Mouse (Mus musculus) CH12.LX (cell line): ENCODE results near the gene Esyt2. TPM values are rescaled to one million over a fixed set of nuclear protein-coding genes. Genes with fewer than 3 reads are reported as not detected.

ENCODE experiments used
- DNase-seq: peaks from one replicate; pipeline ENCODE4 v3.0.0-alpha.2; 2013; ENCODE audit errors: extremely low read depth
- H3K27ac ChIP-seq: 2 replicates; pipeline ENCODE4 v1.5.1; 2012; ENCODE audit warnings: low read depth, mild to moderate bottlenecking, control low read depth, moderate library complexity; ENCODE audit not compliant: insufficient read depth
- H3K27me3 ChIP-seq: replicated peaks from 2 replicates; pipeline ENCODE3; 2012; ENCODE audit warnings: inconsistent platforms
- H3K36me3 ChIP-seq, 2 experiments: replicated peaks in 1 of 2; 2 replicates each; pipeline versions ENCODE3 to v1.6.1; 2012; ENCODE audit warnings: inconsistent platforms in 1 of 2, low read length in 1 of 2, mild to moderate bottlenecking in 1 of 2, mixed read lengths in 1 of 2, moderate library complexity in 1 of 2; ENCODE audit not compliant: control insufficient read depth in 1 of 2, insufficient read depth in 1 of 2
- H3K4me1 ChIP-seq, 2 experiments: 2 replicates each; pipeline ENCODE4 v1.6.1; 2012; ENCODE audit warnings: inconsistent platforms in 1 of 2, moderate library complexity in 1 of 2; ENCODE audit not compliant: insufficient read depth in 2 of 2, control insufficient read depth in 1 of 2
- H3K4me2 ChIP-seq: 2 replicates; pipeline ENCODE4 v1.6.1; 2012; ENCODE audit warnings: low read depth, mild to moderate bottlenecking, control low read depth; ENCODE audit not compliant: poor library complexity, insufficient read depth, severe bottlenecking
- H3K4me3 ChIP-seq, 3 experiments: fragments of 150-350 bp in 1 of 3; sonication (generic) in 1 of 3; replicated peaks in 1 of 3; 2 replicates each; pipeline versions ENCODE3 to v1.5.1; 2011 to 2012; ENCODE audit warnings: low read depth in 2 of 3, low read length in 2 of 3, mild to moderate bottlenecking in 2 of 3, moderate library complexity in 2 of 3, control low read depth in 1 of 3, improper control_type of control experiment in 1 of 3, inconsistent platforms in 1 of 3, mixed read lengths in 1 of 3; ENCODE audit not compliant: poor library complexity in 1 of 3
- H3K79me2 ChIP-seq: replicated peaks from 2 replicates; pipeline ENCODE4 v1.6.1; 2012; ENCODE audit warnings: mild to moderate bottlenecking, moderate library complexity; ENCODE audit not compliant: control insufficient read depth, poor library complexity, insufficient read depth, severe bottlenecking; ENCODE audit errors: extremely low read depth
- H3K9ac ChIP-seq: 2 replicates; pipeline ENCODE4 v1.6.1; 2012; ENCODE audit warnings: low read depth, mild to moderate bottlenecking, control low read depth, moderate library complexity; ENCODE audit not compliant: insufficient read depth
- H3K9me3 ChIP-seq: replicated peaks from 2 replicates; pipeline ENCODE3; 2012; ENCODE audit warnings: low read length, inconsistent platforms, mixed read lengths
- BHLHE40 ChIP-seq: IDR thresholded peaks from 2 replicates; pipeline ENCODE4 v1.6.1; 2011; ENCODE audit warnings: mild to moderate bottlenecking, low read depth, low read length, improper control_type of control experiment
- CHD1 ChIP-seq: IDR thresholded peaks from 2 replicates; pipeline ENCODE4 v1.6.1; 2012; ENCODE audit warnings: low read depth, low read length, improper control_type of control experiment, inconsistent platforms
- CHD2 ChIP-seq: IDR thresholded peaks from 2 replicates; pipeline ENCODE4 v1.6.1; 2011; ENCODE audit warnings: low read length, improper control_type of control experiment
- E2F4 ChIP-seq: IDR thresholded peaks from 2 replicates; pipeline ENCODE4 v1.6.1; 2011; ENCODE audit warnings: low read depth, low read length, improper control_type of control experiment; ENCODE audit not compliant: insufficient replicate concordance
- ELF1 ChIP-seq: IDR thresholded peaks from 2 replicates; pipeline ENCODE4 v1.6.1; 2014; ENCODE audit warnings: low read depth, mild to moderate bottlenecking, inconsistent platforms, low read length, improper control_type of control experiment
- EP300 ChIP-seq: IDR thresholded peaks from 2 replicates; pipeline ENCODE4 v1.6.1; 2011; ENCODE audit warnings: low read length, improper control_type of control experiment
- IRF4 ChIP-seq: IDR thresholded peaks from 2 replicates; pipeline ENCODE4 v1.6.1; 2014; ENCODE audit warnings: low read depth, mild to moderate bottlenecking, inconsistent platforms, low read length, improper control_type of control experiment
- MAFK ChIP-seq: IDR thresholded peaks from 2 replicates; pipeline ENCODE4 v1.6.1; 2011; ENCODE audit warnings: low read length, improper control_type of control experiment; ENCODE audit not compliant: insufficient replicate concordance
- MAX ChIP-seq: IDR thresholded peaks from 2 replicates; pipeline ENCODE4 v1.6.1; 2011; ENCODE audit warnings: low read length, improper control_type of control experiment
- MAZ ChIP-seq: IDR thresholded peaks from 2 replicates; pipeline ENCODE4 v1.6.1; 2012; ENCODE audit warnings: low read depth, mild to moderate bottlenecking, inconsistent platforms, low read length, improper control_type of control experiment, moderate library complexity
- MEF2A ChIP-seq: IDR thresholded peaks from 2 replicates; pipeline ENCODE4 v1.6.1; 2014; ENCODE audit warnings: low read depth, mild to moderate bottlenecking, inconsistent platforms, low read length, improper control_type of control experiment, borderline replicate concordance
- MXI1 ChIP-seq: IDR thresholded peaks from 2 replicates; pipeline ENCODE4 v1.6.1; 2011; ENCODE audit warnings: mild to moderate bottlenecking, low read depth, low read length, improper control_type of control experiment
- MYC ChIP-seq: IDR thresholded peaks from 2 replicates; pipeline ENCODE4 v1.6.1; 2011; ENCODE audit warnings: low read depth, mild to moderate bottlenecking, improper control_type of control experiment, low read length
- PAX5 ChIP-seq: IDR thresholded peaks from 2 replicates; pipeline ENCODE4 v1.6.1; 2012; ENCODE audit warnings: low read length, inconsistent platforms, mixed read lengths
- POLR2A ChIP-seq: IDR thresholded peaks from 2 replicates; pipeline ENCODE4 v1.6.1; 2011; ENCODE audit warnings: low read depth, mild to moderate bottlenecking, improper control_type of control experiment, low read length
- RAD21 ChIP-seq: IDR thresholded peaks from 2 replicates; pipeline ENCODE4 v1.6.1; 2011; ENCODE audit warnings: low read depth, mild to moderate bottlenecking, low read length, improper control_type of control experiment, moderate library complexity
- SIN3A ChIP-seq: IDR thresholded peaks from 2 replicates; pipeline ENCODE4 v1.6.1; 2012; ENCODE audit warnings: low read length, improper control_type of control experiment, inconsistent platforms
- TCF12 ChIP-seq: IDR thresholded peaks from 2 replicates; pipeline ENCODE4 v1.6.1; 2014; ENCODE audit warnings: low read depth, mild to moderate bottlenecking, inconsistent platforms, low read length, improper control_type of control experiment
- UBTF ChIP-seq: IDR thresholded peaks from 2 replicates; pipeline ENCODE4 v1.6.1; 2012; ENCODE audit warnings: low read depth, mild to moderate bottlenecking, inconsistent platforms, low read length, improper control_type of control experiment, moderate library complexity
- USF2 ChIP-seq: conservative IDR thresholded peaks from 2 replicates; pipeline ENCODE4 v1.6.1; 2011; ENCODE audit warnings: low read depth, low read length, improper control_type of control experiment
- ZKSCAN1 ChIP-seq: IDR thresholded peaks from 2 replicates; pipeline ENCODE4 v1.6.1; 2012; ENCODE audit warnings: low read depth, inconsistent platforms, low read length, improper control_type of control experiment, borderline replicate concordance
- ZMIZ1 ChIP-seq: IDR thresholded peaks from 2 replicates; pipeline ENCODE4 v1.6.1; 2012; ENCODE audit warnings: low read depth, mild to moderate bottlenecking, inconsistent platforms, low read length, improper control_type of control experiment
- ZNF384 ChIP-seq: IDR thresholded peaks from 2 replicates; pipeline ENCODE4 v1.6.1; 2012; ENCODE audit warnings: low read depth, low read length, improper control_type of control experiment, inconsistent platforms
- dilution Hi-C: fragments of 300-500 bp; cut with MboI; formaldehyde crosslinking; loops from 2 replicates; pipeline ENCODE4 v1.14.3; 2020; ENCODE audit warnings: low sequenced_read_pairs; ENCODE audit not compliant: extremely low pct_unique_long_range_greater_than_20kb, extremely low pct_ligation_motif_present
- in situ Hi-C: fragments of 300-500 bp; cut with MboI; formaldehyde crosslinking; loops from 3 replicates; pipeline ENCODE4 v1.14.3; 2019; ENCODE audit warnings: low sequenced_read_pairs, low pct_ligation_motif_present, low pct_unique_long_range_greater_than_20kb, mixed read lengths
- polyA plus RNA-seq: library from polyadenylated mRNA; unstranded; fragments of >175 nt; gene quantifications from 2 replicates; pipeline ENCODE4 v1.2.1, GENCODE M21; 2012; ENCODE audit warnings: low read depth; ENCODE audit not compliant: insufficient read length
- total RNA-seq, 2 experiments: library from RNA; depleted of rRNA; stranded (reverse); fragments of 300-350 nt in 1 of 2; fragments of >200 nt in 1 of 2; gene quantifications; 2 replicates each; pipeline ENCODE4 v1.2.3; 2012 to 2014

The Esyt2 gene
- total and polyA plus RNA-seq, 3 experiments = 6.9 to 12.8 (median 8.2) TPM

DNA sequence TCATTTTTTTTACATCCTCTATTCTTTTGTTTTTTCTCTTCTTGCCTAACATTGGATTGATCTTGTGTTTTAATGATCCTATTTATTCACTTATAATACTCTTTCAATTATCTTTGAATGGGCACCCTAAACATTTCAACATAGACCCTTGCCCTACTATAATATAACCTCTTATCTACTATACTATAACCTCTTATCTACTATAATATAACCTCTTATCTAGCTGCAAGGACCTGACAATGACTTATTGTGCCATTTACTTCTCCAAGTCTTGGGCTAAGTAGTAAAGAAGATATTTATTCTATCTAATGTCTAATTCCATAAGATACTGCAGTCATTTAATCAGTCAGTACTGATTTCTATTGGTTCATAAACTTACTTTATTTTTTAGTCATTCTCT lies 42.6 kb upstream of the Esyt2 start:
- Histone ChIP-seq H3K27me3 (no peaks in the 10 kb centered on the region), H3K4me3 (no peak overlapping the region), H3K27ac (no peak overlapping the region), H3K79me2 (no peaks in the 10 kb centered on the region), H3K36me3 (peaks cover 3 to 25% of the 10 kb centered on the region in 2 experiments), H3K4me1 (peaks cover 0 to 7% of the 10 kb centered on the region in 2 experiments; a peak in 2 of 4 replicates), H3K9ac (no peak overlapping the region), H3K9me3 (no peaks in the 10 kb centered on the region), H3K4me2 (no peak overlapping the region)
- no peak for DNase-seq
- in situ Hi-C loops = no loop called here
- TF ChIP-seq USF2 (no peak), MAX (no peak), ZMIZ1 (no peak), MXI1 (no peak), MAZ (no peak), MAFK (no peak), RAD21 (no peak), E2F4 (no peak), MEF2A (no peak), BHLHE40 (no peak), SIN3A (no peak), POLR2A (no peak), ZKSCAN1 (no peak), ELF1 (no peak), UBTF (no peak), PAX5 (no peak)
- dilution Hi-C loops = no loop called here

DNA sequence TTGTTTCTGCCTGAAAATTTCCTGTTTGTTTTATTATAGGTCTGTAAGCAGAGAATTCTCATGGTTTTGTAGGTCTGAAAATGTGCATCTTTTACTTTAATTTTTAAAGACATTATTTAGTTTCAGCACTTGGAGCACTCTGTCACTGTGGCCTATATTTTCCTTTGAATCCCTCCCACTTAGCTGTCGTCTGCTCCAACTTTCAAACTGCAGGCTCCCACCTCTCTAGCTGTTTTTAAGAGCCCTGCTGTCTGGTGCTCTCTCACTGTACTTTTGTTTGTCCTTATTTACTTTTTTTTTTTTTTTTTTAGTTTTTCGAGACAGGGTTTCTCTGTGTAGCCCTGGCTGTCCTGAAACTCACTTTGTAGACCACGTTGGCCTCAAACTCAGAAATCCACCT lies 42.2 kb upstream of the Esyt2 start:
- H3K27me3 ChIP-seq = no peaks in the 10 kb centered on the region
- H3K4me2 ChIP-seq = no peak overlapping the region
- dilution Hi-C loops (no loop called here), in situ Hi-C loops (no loop called here)
- H3K9me3 ChIP-seq = no peaks in the 10 kb centered on the region
- H3K36me3 ChIP-seq = peaks cover 3 to 28% of the 10 kb centered on the region in 2 experiments
- H3K79me2 ChIP-seq = no peaks in the 10 kb centered on the region
- DNase-seq = no peak
- no peak overlapping the region for H3K9ac ChIP-seq
- TF ChIP-seq EP300 (no peak), UBTF (no peak), ZNF384 (no peak), MAZ (no peak), CHD1 (no peak), IRF4 (no peak), PAX5 (no peak), USF2 (no peak), ZMIZ1 (no peak), CHD2 (no peak), TCF12 (no peak), MYC (no peak)
- H3K4me1 ChIP-seq = peaks cover 0 to 7% of the 10 kb centered on the region in 2 experiments; a peak in 2 of 4 replicates
- no peak overlapping the region for H3K4me3 ChIP-seq
- H3K27ac ChIP-seq = no peak overlapping the region
